Mouse (Mus musculus) lung, adult 2 months (tissue): ENCODE data around the gene Gstcd.

Source experiments
- CTCF ChIP-seq: fragments of 200-500 bp; IDR thresholded peaks from 2 replicates; pipeline ENCODE4 v1.5.1; 2011; ENCODE audit warnings: mild to moderate bottlenecking, low read length, control low read depth; ENCODE audit not compliant: insufficient read depth
- POLR2A ChIP-seq: fragments of 200-500 bp; IDR thresholded peaks from 2 replicates; pipeline ENCODE4 v1.6.1; 2011; ENCODE audit warnings: low read depth, mild to moderate bottlenecking, control low read depth, low read length, borderline replicate concordance; ENCODE audit errors: extremely low read depth

DNA sequence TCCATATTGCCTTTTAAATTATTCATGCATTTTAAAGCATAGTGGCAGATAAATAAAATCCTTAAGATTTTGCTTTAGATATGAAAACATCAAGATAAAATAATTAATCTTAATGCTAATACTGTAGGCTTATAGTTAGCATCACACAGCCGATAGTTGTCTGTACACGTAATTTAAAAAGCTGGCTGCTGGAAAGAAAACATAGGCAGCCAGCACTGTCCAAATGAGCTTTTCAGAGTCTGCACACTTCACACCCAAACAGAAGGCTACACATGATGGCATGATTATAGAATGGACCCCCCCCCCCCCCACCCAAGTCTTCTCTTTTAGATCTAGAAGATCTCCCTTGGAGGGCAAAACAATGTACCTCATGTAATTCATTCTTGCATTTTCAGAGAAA, 109.9 kb downstream of the Gstcd start:
- TF ChIP-seq CTCF: no peak
- no peak for TF ChIP-seq POLR2A
